Mouse (Mus musculus): ENCODE data around the gene Gna11. TPM values are rescaled to one million over a fixed set of nuclear protein-coding genes. Genes with fewer than 3 reads are reported as not detected.
A peak's percentile ranks its signal among the peaks of the same experiment; 100 is the strongest.

Gna11 gene
- polyA plus RNA-seq, 1 experiment from 2014 or later, result 24.3 TPM

- no peaks in the 10 kb centered on the region for H3K27me3 ChIP-seq (ENCODE audit: control insufficient read depth, insufficient read depth, low read depth, low read length)
- WGBS (ENCODE audit: insufficient replicate concordance), result 85% methylated on average over 14 of the region's 14 CpGs
- peaks cover 35% of the 10 kb centered on the region for H3K36me3 ChIP-seq (ENCODE audit: control insufficient read depth, insufficient read depth)
- peaks cover 15% of the 10 kb centered on the region for H3K4me1 ChIP-seq (ENCODE audit: control insufficient read depth, low read depth, low read length)
- H3K9ac ChIP-seq (ENCODE audit: low read depth, low read length), result no peak overlapping the region
- no peak for ATAC-seq (ENCODE audit: low read depth)
- H3K4me3 ChIP-seq (ENCODE audit: low read depth, low read length), result no peak overlapping the region
- no peaks in the 10 kb centered on the region for H3K9me3 ChIP-seq (replicated peaks; ENCODE audit: control insufficient read depth, low read length)
- no peak overlapping the region for H3K27ac ChIP-seq (ENCODE audit: low read length)
- H3K4me2 ChIP-seq (ENCODE audit: low read depth, low read length), result no peak overlapping the region
Observed at GRCm38 (mm10) chr10:81489941-81490340, 55.0 kb downstream of the Gna11 start.

DNA sequence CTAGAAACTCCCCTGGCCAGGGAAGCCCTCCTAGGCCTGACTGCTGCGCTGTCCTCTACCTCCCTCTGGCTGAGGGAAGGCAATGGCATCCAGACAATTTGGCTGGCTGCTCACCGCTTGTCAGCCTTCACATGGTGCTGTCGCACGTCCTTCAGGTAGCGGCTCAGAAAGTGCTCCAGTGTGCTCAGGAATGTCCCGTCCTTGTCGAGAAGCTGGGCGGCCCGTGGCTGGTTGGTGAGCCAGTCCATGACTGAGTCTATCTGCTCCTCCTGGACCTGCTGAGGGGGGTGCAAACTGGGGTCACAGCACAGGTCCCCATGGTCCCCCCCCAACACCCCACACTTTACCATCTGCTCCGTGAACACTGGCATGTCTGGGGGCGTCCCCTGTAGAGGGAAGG is 56.9 kb downstream of the Gna11 start:
- 77% methylated on average over 11 of the region's 11 CpGs for WGBS (ENCODE audit: insufficient replicate concordance)
- H3K27me3 ChIP-seq (ENCODE audit: control insufficient read depth, insufficient read depth, low read depth, low read length), result no peaks in the 10 kb centered on the region
- peaks cover 33% of the 10 kb centered on the region for H3K36me3 ChIP-seq (ENCODE audit: control insufficient read depth, insufficient read depth)
- ATAC-seq (ENCODE audit: low read depth), result no peak
- no peak overlapping the region for H3K27ac ChIP-seq (ENCODE audit: low read length)
- no peak overlapping the region for H3K4me3 ChIP-seq (ENCODE audit: low read depth, low read length)
- 0 out of 2 replicates have a peak, but pooled peaks cover 3% of the 10 kb centered on the region for H3K4me1 ChIP-seq (ENCODE audit: control insufficient read depth, low read depth, low read length)
- H3K4me2 ChIP-seq (ENCODE audit: low read depth, low read length), result no peak overlapping the region
- no peaks in the 10 kb centered on the region; the same call in 1 of the 2 replicates for H3K9me3 ChIP-seq (replicated peaks; ENCODE audit: control insufficient read depth, low read length)
- H3K9ac ChIP-seq (ENCODE audit: low read depth, low read length), result no peak overlapping the region

DNA sequence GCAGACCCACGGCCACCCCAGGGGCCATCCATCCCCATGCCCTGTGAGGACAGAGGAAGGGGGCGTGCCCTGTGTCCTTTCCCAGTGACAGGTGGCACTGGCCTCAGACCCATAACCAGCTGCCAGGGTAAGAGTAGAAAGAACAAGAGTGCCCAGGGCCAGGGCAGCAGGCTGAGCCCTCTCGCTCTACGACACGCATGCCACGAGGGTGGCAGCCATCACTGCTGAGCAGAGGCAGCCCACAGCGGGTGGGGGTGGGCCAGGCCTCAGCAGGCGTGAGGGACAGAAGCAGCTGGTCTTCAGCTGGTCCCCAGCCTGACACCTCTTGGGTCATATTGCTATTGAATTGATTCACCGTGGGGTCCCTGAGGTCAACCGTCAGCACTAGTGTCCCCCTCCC is 58.5 kb downstream of the Gna11 start:
- WGBS (ENCODE audit: insufficient replicate concordance), result 81% methylated on average over 10 of the region's 10 CpGs

DNA sequence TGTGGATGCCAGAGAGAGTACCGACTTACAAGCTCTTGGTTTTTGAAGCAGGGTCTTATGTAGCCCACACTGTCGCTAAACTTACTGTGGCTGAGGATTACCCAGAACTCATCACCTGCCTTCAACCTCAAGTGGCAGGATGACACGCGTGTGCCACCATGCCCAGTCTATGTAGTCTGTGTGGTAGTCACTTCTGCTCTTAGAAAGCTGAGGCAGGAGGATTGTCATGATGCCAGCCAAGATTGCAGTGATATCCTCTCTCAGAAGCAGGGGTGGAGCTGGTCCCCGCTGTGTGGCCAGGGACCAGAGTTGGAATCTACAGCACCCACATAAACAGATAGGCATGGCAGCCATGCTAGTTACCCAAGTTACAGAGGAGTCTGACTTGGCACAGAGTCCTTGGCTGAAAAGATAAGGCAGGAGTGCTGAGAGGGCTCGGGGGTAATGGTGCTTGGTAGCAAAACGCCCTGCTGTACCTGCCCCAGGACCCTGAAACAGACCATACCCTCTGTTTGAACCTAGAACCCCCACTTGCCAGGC is 59.4 kb downstream of the Gna11 start:
- no peak for ATAC-seq (ENCODE audit: low read depth)
- no peak overlapping the region for H3K4me2 ChIP-seq (ENCODE audit: low read depth, low read length)

More for the DNA sequence above, 58.5 kb downstream of the Gna11 start:
- Histone ChIP-seq H3K36me3 (ENCODE audit: control insufficient read depth, insufficient read depth) (peaks cover 21% of the 10 kb centered on the region), H3K9ac (ENCODE audit: low read depth, low read length) (no peak overlapping the region), H3K27ac (ENCODE audit: low read length) (no peak overlapping the region), H3K4me2 (ENCODE audit: low read depth, low read length) (no peak overlapping the region), H3K4me3 (ENCODE audit: low read depth, low read length) (no peak overlapping the region), H3K27me3 (ENCODE audit: control insufficient read depth, insufficient read depth, low read depth, low read length) (peaks cover 14% of the 10 kb centered on the region), H3K4me1 (ENCODE audit: control insufficient read depth, low read depth, low read length) (peaks cover 9% of the 10 kb centered on the region), H3K9me3 (replicated peaks; ENCODE audit: control insufficient read depth, low read length) (no peaks in the 10 kb centered on the region; the same call in 1 of the 2 replicates)
- ATAC-seq (ENCODE audit: low read depth), result no peak

DNA sequence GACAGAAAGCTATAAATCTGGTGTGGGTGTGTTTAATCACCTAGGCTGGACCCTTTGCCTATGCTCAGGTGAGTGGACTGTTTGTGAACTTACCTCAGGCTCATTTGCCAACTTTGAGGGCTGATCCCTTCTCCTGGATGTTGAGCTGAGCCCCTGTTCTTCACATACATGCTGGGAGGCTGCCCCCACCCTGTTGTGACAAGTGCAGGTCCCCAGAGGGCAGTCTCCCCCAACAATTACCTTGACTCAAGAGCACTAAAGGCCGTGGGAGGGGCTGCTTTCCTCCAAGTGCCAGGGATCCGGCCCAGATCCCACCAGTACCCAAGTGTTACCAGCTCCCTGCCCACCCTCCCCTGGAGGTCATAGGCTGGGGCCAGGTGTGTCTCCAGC is 59.9 kb downstream of the Gna11 start:
- H3K9me3 ChIP-seq (replicated peaks; ENCODE audit: control insufficient read depth, low read length), result no peaks in the 10 kb centered on the region; the same call in 1 of the 2 replicates
- no peak overlapping the region for H3K9ac ChIP-seq (ENCODE audit: low read depth, low read length)
- no peak for ATAC-seq (ENCODE audit: low read depth)
- no peak overlapping the region for H3K4me3 ChIP-seq (ENCODE audit: low read depth, low read length)
- peaks cover 28% of the 10 kb centered on the region for H3K27me3 ChIP-seq (ENCODE audit: control insufficient read depth, insufficient read depth, low read depth, low read length)
- peaks cover 13% of the 10 kb centered on the region for H3K36me3 ChIP-seq (ENCODE audit: control insufficient read depth, insufficient read depth)
- WGBS (ENCODE audit: insufficient replicate concordance), result 18% methylated on average over 2 of the region's 2 CpGs
- H3K4me1 ChIP-seq (ENCODE audit: control insufficient read depth, low read depth, low read length), result peaks cover 9% of the 10 kb centered on the region
- no peak overlapping the region for H3K27ac ChIP-seq (ENCODE audit: low read length)
- no peak overlapping the region for H3K4me2 ChIP-seq (ENCODE audit: low read depth, low read length)

More for the DNA sequence above, 59.4 kb downstream of the Gna11 start:
- Histone ChIP-seq H3K9ac (ENCODE audit: low read depth, low read length) (no peak overlapping the region), H3K27me3 (ENCODE audit: control insufficient read depth, insufficient read depth, low read depth, low read length) (peaks cover 23% of the 10 kb centered on the region), H3K4me1 (ENCODE audit: control insufficient read depth, low read depth, low read length) (peaks cover 9% of the 10 kb centered on the region), H3K4me3 (ENCODE audit: low read depth, low read length) (no peak overlapping the region), H3K27ac (ENCODE audit: low read length) (no peak overlapping the region), H3K36me3 (ENCODE audit: control insufficient read depth, insufficient read depth) (peaks cover 13% of the 10 kb centered on the region), H3K9me3 (replicated peaks; ENCODE audit: control insufficient read depth, low read length) (no peaks in the 10 kb centered on the region; the same call in 1 of the 2 replicates)
- WGBS (ENCODE audit: insufficient replicate concordance), result 46% methylated on average over 7 of the region's 7 CpGs

GRCm38 (mm10) chr10:81484441-81485059 is 60.4 kb downstream of the Gna11 start:
- 57% methylated on average over 6 of the region's 6 CpGs for WGBS (ENCODE audit: insufficient replicate concordance)
- no peak overlapping the region for H3K4me2 ChIP-seq (ENCODE audit: low read depth, low read length)
- H3K27ac ChIP-seq (ENCODE audit: low read length), result no peak overlapping the region
- peaks cover 31% of the 10 kb centered on the region for H3K27me3 ChIP-seq (ENCODE audit: control insufficient read depth, insufficient read depth, low read depth, low read length)
- peaks cover 9% of the 10 kb centered on the region for H3K4me1 ChIP-seq (ENCODE audit: control insufficient read depth, low read depth, low read length)
- no peak for ATAC-seq (ENCODE audit: low read depth)
- H3K4me3 ChIP-seq (ENCODE audit: low read depth, low read length), result no peak overlapping the region
- no peak overlapping the region for H3K9ac ChIP-seq (ENCODE audit: low read depth, low read length)
- H3K9me3 ChIP-seq (replicated peaks; ENCODE audit: control insufficient read depth, low read length), result no peaks in the 10 kb centered on the region; the same call in 1 of the 2 replicates
- H3K36me3 ChIP-seq (ENCODE audit: control insufficient read depth, insufficient read depth), result peaks cover 13% of the 10 kb centered on the region

GRCm38 (mm10) chr10:81483983-81484382 is 61.0 kb downstream of the Gna11 start:
- Histone ChIP-seq H3K27me3 (ENCODE audit: control insufficient read depth, insufficient read depth, low read depth, low read length) (peaks cover 31% of the 10 kb centered on the region), H3K9me3 (replicated peaks; ENCODE audit: control insufficient read depth, low read length) (no peaks in the 10 kb centered on the region; the same call in 1 of the 2 replicates), H3K4me1 (ENCODE audit: control insufficient read depth, low read depth, low read length) (peaks cover 9% of the 10 kb centered on the region), H3K4me2 (ENCODE audit: low read depth, low read length) (no peak overlapping the region), H3K36me3 (ENCODE audit: control insufficient read depth, insufficient read depth) (peaks cover 13% of the 10 kb centered on the region), H3K27ac (ENCODE audit: low read length) (no peak overlapping the region), H3K4me3 (ENCODE audit: low read depth, low read length) (no peak overlapping the region), H3K9ac (ENCODE audit: low read depth, low read length) (no peak overlapping the region)
- ATAC-seq (ENCODE audit: low read depth), result no peak
- 7% methylated on average over 9 of the region's 9 CpGs for WGBS (ENCODE audit: insufficient replicate concordance)

- under 1% methylated on average over 36 of the region's 36 CpGs for WGBS (ENCODE audit: insufficient replicate concordance)
- no peaks in the 10 kb centered on the region; the same call in 1 of the 2 replicates for H3K9me3 ChIP-seq (replicated peaks; ENCODE audit: control insufficient read depth, low read length)
- H3K27me3 ChIP-seq (ENCODE audit: control insufficient read depth, insufficient read depth, low read depth, low read length), result peaks cover 39% of the 10 kb centered on the region
- H3K4me3 ChIP-seq (ENCODE audit: low read depth, low read length), result peak within 1 kb of the TSS; percentile 52
- H3K9ac ChIP-seq (ENCODE audit: low read depth, low read length), result no peak within 1 kb of the TSS; the same call in 1 of the 2 replicates
- peak; percentile 39 for ATAC-seq (ENCODE audit: low read depth)
- H3K36me3 ChIP-seq (ENCODE audit: control insufficient read depth, insufficient read depth), result peaks cover 2% of the 10 kb centered on the region; the same call in 1 of the 2 replicates
- peaks cover 9% of the 10 kb centered on the region for H3K4me1 ChIP-seq (ENCODE audit: control insufficient read depth, low read depth, low read length)
- H3K27ac ChIP-seq (ENCODE audit: low read length), result no peak within 1 kb of the TSS
- peak within 1 kb of the TSS; percentile 65 for H3K4me2 ChIP-seq (ENCODE audit: low read depth, low read length)
Observed at GRCm38 (mm10) chr10:81482533-81482889, 62.5 kb downstream of the Gna11 start, which contains the start of gene Celf5. Gene Celf5, minus strand, starts transcription at chr10:81482709.

All from liver, embryonic 16.5 days (tissue).